Mouse (Mus musculus) stomach, postnatal 0 days (tissue): Measurements from ENCODE around the gene Nebl.

Experiments
- CTCF ChIP-seq: IDR thresholded peaks from 2 replicates; pipeline ENCODE4 v1.5.1; 2016; ENCODE audit warnings: antibody characterized with exemption, low read depth, mild to moderate bottlenecking, moderate library complexity
- EP300 ChIP-seq: optimal IDR thresholded peaks from 2 replicates; pipeline ENCODE3; 2016; ENCODE audit warnings: antibody characterized with exemption

DNA sequence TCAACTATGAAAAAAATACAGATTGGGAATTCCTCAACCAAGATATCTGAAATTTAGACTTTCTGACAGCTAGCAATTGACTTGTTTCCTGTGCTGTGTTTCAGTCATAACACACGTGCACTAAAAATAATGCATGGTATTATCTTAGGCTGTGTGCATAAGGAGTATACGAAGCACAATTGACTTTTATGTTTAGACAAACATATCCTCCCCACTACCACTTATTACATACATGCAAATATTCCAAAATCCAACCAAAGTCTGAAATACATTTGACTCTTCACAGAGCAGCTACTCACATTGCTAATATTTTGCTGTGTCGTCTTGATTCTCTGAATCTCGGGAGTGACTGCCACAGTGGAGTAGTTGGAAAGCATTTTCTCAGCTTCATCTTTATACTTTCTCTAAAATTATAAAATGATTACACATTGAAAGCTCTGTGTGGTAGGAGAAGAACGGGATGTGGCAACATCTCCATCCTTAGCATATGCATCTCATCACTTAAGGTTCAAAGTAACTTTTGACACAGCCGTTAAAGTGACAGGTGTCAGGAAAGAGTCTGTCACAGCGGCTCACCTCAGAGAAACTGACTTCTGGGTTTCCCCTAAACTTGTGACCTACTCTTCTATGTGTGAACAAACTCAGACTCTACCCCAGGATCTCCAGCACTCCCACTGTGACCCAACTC, 340.6 kb downstream of the Nebl start:
- TF ChIP-seq CTCF: no peak
- TF ChIP-seq EP300: no peak
